Comparison of ENCODE assay signal across 8 mouse cellular contexts in the genomic region with DNA sequence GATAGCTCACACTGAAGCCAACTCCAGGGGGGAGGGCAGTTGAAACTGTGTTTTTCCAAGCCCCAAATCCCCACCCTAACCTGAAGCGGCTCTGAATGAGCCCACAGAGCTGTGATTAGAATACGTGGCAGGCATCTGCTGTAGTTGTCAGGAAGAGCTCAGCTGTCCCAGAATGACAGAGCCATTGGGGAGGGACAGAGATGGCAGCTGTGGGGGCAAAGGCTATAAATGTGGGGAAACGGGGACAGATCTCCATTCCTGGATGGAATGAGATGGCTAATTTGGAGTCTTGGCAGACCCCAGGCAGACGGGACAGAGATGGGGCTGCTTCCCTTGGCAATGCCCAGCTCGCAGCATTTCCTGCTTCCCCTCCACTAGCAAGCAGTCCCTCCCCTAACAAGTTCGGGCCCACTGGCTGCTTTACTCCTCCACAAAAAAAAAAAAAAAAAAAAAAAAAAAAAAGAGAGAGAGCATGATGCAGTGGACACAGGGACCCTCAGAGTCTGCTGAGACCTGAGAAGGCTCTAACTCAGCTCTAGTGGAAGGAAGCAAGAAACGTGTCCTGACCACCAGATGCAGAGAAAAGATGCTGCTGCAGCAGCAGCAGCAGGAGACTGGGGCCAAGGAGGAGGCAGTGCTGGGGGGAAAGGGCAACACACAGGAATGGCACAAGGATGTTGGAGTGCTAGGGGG. TPM values are rescaled to one million over a fixed set of nuclear protein-coding genes. Genes with fewer than 3 reads are reported as not detected.
A peak's percentile ranks its signal among the peaks of the same experiment; 100 is the strongest.
DNase-seq lines count a peak whose midpoint lies in the region; ATAC-seq and TF ChIP-seq lines count a peak whose summit lies in the region.

No protein-coding gene starts in this region.

- H3K4me3 ChIP-seq in kidney, embryonic 14.5 days (ENCODE audit: low read length) = no peak overlapping the region
- H3K4me3 ChIP-seq in embryonic facial prominence, embryonic 10.5 days = peak overlapping the region; percentile 74; the same call in 1 of the 2 replicates
- H3K4me3 ChIP-seq in forebrain, postnatal 0 days (ENCODE audit: low read depth, low read length) = no peak overlapping the region
- peak overlapping the region; percentile 63; the same call in 1 of the 2 replicates for H3K4me3 ChIP-seq in midbrain, embryonic 12.5 days

- WGBS in kidney, embryonic 14.5 days = 16% methylated on average over 7 of the region's 7 CpGs
- 25% methylated on average over 7 of the region's 7 CpGs for WGBS in embryonic facial prominence, embryonic 10.5 days
- 21% methylated on average over 7 of the region's 7 CpGs for WGBS in forebrain, postnatal 0 days
- 22% methylated on average over 7 of the region's 7 CpGs for WGBS in midbrain, embryonic 12.5 days

- no peak for ATAC-seq in kidney, embryonic 14.5 days (ENCODE audit: low FRiP score, low TSS enrichment)
- no peak for ATAC-seq in forebrain, postnatal 0 days
- no peak for ATAC-seq in midbrain, embryonic 12.5 days (ENCODE audit: low FRiP score, low read depth)

- no peaks in the 10 kb centered on the region for H3K9me3 ChIP-seq in kidney, embryonic 14.5 days (ENCODE audit: control insufficient read depth, low read length)
- no peaks in the 10 kb centered on the region for H3K9me3 ChIP-seq in embryonic facial prominence, embryonic 10.5 days
- no peaks in the 10 kb centered on the region for H3K9me3 ChIP-seq in forebrain, postnatal 0 days (ENCODE audit: low read length)
- no peaks in the 10 kb centered on the region for H3K9me3 ChIP-seq in midbrain, embryonic 12.5 days

- no peaks in the 10 kb centered on the region; the same call in 1 of the 2 replicates for H3K36me3 ChIP-seq in kidney, embryonic 14.5 days (ENCODE audit: control insufficient read depth, insufficient read depth, low read length)
- H3K36me3 ChIP-seq in embryonic facial prominence, embryonic 10.5 days (replicated peaks) = 0 out of 2 replicates have a peak, but pooled peaks cover under 1% of the 10 kb centered on the region
- H3K36me3 ChIP-seq in forebrain, postnatal 0 days (ENCODE audit: insufficient read depth) = no peaks in the 10 kb centered on the region
- H3K36me3 ChIP-seq in midbrain, embryonic 12.5 days = no peaks in the 10 kb centered on the region; the same call in 1 of the 2 replicates

- no peak overlapping the region; the same call in 1 of the 2 replicates for H3K9ac ChIP-seq in kidney, embryonic 14.5 days (ENCODE audit: low read depth, low read length)
- H3K9ac ChIP-seq in forebrain, postnatal 0 days = peak overlapping the region; percentile 94
- H3K9ac ChIP-seq in midbrain, embryonic 12.5 days (replicated peaks) = peak overlapping the region; percentile 28; the same call in 1 of the 2 replicates

- peak overlapping the region; percentile 68 for H3K27ac ChIP-seq in kidney, embryonic 14.5 days (ENCODE audit: low read depth, low read length)
- peak overlapping the region; percentile 97 for H3K27ac ChIP-seq in embryonic facial prominence, embryonic 10.5 days (replicated peaks)
- H3K27ac ChIP-seq in forebrain, postnatal 0 days (ENCODE audit: low read depth, low read length) = peak overlapping the region; percentile 88
- H3K27ac ChIP-seq in midbrain, embryonic 12.5 days (replicated peaks) = peak overlapping the region; percentile 86

- no peak for TF ChIP-seq CTCF in forebrain, postnatal 0 days (IDR thresholded peaks at IDR 0.05; ENCODE audit: low read depth)

- H3K4me2 ChIP-seq in kidney, embryonic 14.5 days (replicated peaks; ENCODE audit: low read depth, low read length) = no peak overlapping the region
- H3K4me2 ChIP-seq in forebrain, postnatal 0 days (ENCODE audit: low read depth) = peak overlapping the region; percentile 93
- peak overlapping the region; percentile 88 for H3K4me2 ChIP-seq in midbrain, embryonic 12.5 days (replicated peaks)

- H3K27me3 ChIP-seq in kidney, embryonic 14.5 days (ENCODE audit: control insufficient read depth, insufficient read depth, low read length) = no peaks in the 10 kb centered on the region
- H3K27me3 ChIP-seq in embryonic facial prominence, embryonic 10.5 days (replicated peaks; ENCODE audit: low read depth, poor library complexity, severe bottlenecking) = peaks cover 7% of the 10 kb centered on the region; the same call in 1 of the 2 replicates
- H3K27me3 ChIP-seq in forebrain, postnatal 0 days (ENCODE audit: insufficient read depth, low read length) = no peaks in the 10 kb centered on the region
- no peaks in the 10 kb centered on the region; the same call in 1 of the 2 replicates for H3K27me3 ChIP-seq in midbrain, embryonic 12.5 days

- peaks cover 16% of the 10 kb centered on the region for H3K4me1 ChIP-seq in kidney, embryonic 14.5 days (ENCODE audit: control insufficient read depth, insufficient read depth, low read length)
- peaks cover 54% of the 10 kb centered on the region for H3K4me1 ChIP-seq in embryonic facial prominence, embryonic 10.5 days
- H3K4me1 ChIP-seq in forebrain, postnatal 0 days (ENCODE audit: insufficient read depth) = peaks cover 5% of the 10 kb centered on the region; the same call in 1 of the 2 replicates
- H3K4me1 ChIP-seq in midbrain, embryonic 12.5 days = peaks cover 24% of the 10 kb centered on the region

- DNase-seq in kidney, adult 18-20 months = no peak
- DNase-seq in embryonic facial prominence, embryonic 10.5 days (ENCODE audit: low spot score) = no peak
- no peak for DNase-seq in forebrain, postnatal 0 days
- no peak for DNase-seq in thymus, postnatal 0 days (ENCODE audit: low spot score)
- DNase-seq in spleen, postnatal 36 days (ENCODE audit: low spot score in 2 of 2) = no peak
- no peak for DNase-seq in left cerebral cortex, adult 9 months (ENCODE audit: low spot score in 2 of 2)

RNA-seq across cellular contexts. Expression of gene Nudt14, which starts 9.4 kb away (rescaled TPM):
- 101 and 102 TPM in 2 replicates for polyA plus RNA-seq in kidney, embryonic 14.5 days (2014; fragmentation: Nextera tagmentation; extraction: Ambion mirVana)
- 78.1 and 83.8 TPM in 2 replicates for polyA plus RNA-seq in embryonic facial prominence, embryonic 10.5 days (2016; fragmentation: Nextera tagmentation; extraction: Ambion mirVana)
- total RNA-seq in forebrain, postnatal 0 days (2014; rRNA removed) = 22.2 and 31.5 TPM in 2 replicates
- polyA plus RNA-seq in forebrain, postnatal 0 days (2015; fragmentation: Nextera tagmentation; extraction: Ambion mirVana) = 55.5 and 60.4 TPM in 2 replicates
- polyA plus RNA-seq in midbrain, embryonic 12.5 days (2016; fragmentation: Nextera tagmentation; extraction: Ambion mirVana) = 52.9 and 56.6 TPM in 2 replicates
- polyA plus RNA-seq in thymus, postnatal 0 days (2015; fragmentation: Nextera tagmentation; extraction: Ambion mirVana) = 93.9 and 98.4 TPM in 2 replicates

RNA-seq across cellular contexts. Expression of gene Jag2, which starts 21.7 kb away (rescaled TPM):
- polyA plus RNA-seq in kidney, embryonic 14.5 days (2014; fragmentation: Nextera tagmentation; extraction: Ambion mirVana) = 2.3 and 2.9 TPM in 2 replicates
- 4.8 and 5.3 TPM in 2 replicates for polyA plus RNA-seq in embryonic facial prominence, embryonic 10.5 days (2016; fragmentation: Nextera tagmentation; extraction: Ambion mirVana)
- 66.9 and 69.4 TPM in 2 replicates for total RNA-seq in forebrain, postnatal 0 days (2014; rRNA removed)
- polyA plus RNA-seq in forebrain, postnatal 0 days (2015; fragmentation: Nextera tagmentation; extraction: Ambion mirVana) = 5.5 and 7.9 TPM in 2 replicates
- 5.8 and 7.5 TPM in 2 replicates for polyA plus RNA-seq in midbrain, embryonic 12.5 days (2016; fragmentation: Nextera tagmentation; extraction: Ambion mirVana)
- polyA plus RNA-seq in thymus, postnatal 0 days (2015; fragmentation: Nextera tagmentation; extraction: Ambion mirVana) = 8.3 and 10.2 TPM in 2 replicates

RNA-seq across cellular contexts. Expression of gene Btbd6, which starts 25.0 kb away (rescaled TPM):
- 22.3 and 23.1 TPM in 2 replicates for polyA plus RNA-seq in kidney, embryonic 14.5 days (2014; fragmentation: Nextera tagmentation; extraction: Ambion mirVana)
- polyA plus RNA-seq in embryonic facial prominence, embryonic 10.5 days (2016; fragmentation: Nextera tagmentation; extraction: Ambion mirVana) = 22.3 and 23.0 TPM in 2 replicates
- 60.4 and 60.5 TPM in 2 replicates for total RNA-seq in forebrain, postnatal 0 days (2014; rRNA removed)
- polyA plus RNA-seq in forebrain, postnatal 0 days (2015; fragmentation: Nextera tagmentation; extraction: Ambion mirVana) = 46.7 and 54.3 TPM in 2 replicates
- 26.8 and 28.6 TPM in 2 replicates for polyA plus RNA-seq in midbrain, embryonic 12.5 days (2016; fragmentation: Nextera tagmentation; extraction: Ambion mirVana)
- polyA plus RNA-seq in thymus, postnatal 0 days (2015; fragmentation: Nextera tagmentation; extraction: Ambion mirVana) = 16.4 and 18.0 TPM in 2 replicates

RNA-seq across cellular contexts. Expression of gene Brf1, which starts 49.2 kb away (rescaled TPM):
- 38.2 and 75.6 TPM in 2 replicates for polyA plus RNA-seq in kidney, embryonic 14.5 days (2014; fragmentation: Nextera tagmentation; extraction: Ambion mirVana)
- 59.8 and 60.9 TPM in 2 replicates for polyA plus RNA-seq in embryonic facial prominence, embryonic 10.5 days (2016; fragmentation: Nextera tagmentation; extraction: Ambion mirVana)
- total RNA-seq in forebrain, postnatal 0 days (2014; rRNA removed) = 47.6 and 54.4 TPM in 2 replicates
- 32.3 and 40.2 TPM in 2 replicates for polyA plus RNA-seq in forebrain, postnatal 0 days (2015; fragmentation: Nextera tagmentation; extraction: Ambion mirVana)
- 75.9 and 76.2 TPM in 2 replicates for polyA plus RNA-seq in midbrain, embryonic 12.5 days (2016; fragmentation: Nextera tagmentation; extraction: Ambion mirVana)
- polyA plus RNA-seq in thymus, postnatal 0 days (2015; fragmentation: Nextera tagmentation; extraction: Ambion mirVana) = 70.8 and 89.0 TPM in 2 replicates

Comparison
In these comparisons a context has a peak if more than half of its experiments do, and no peak if none do; other contexts are left out.
1. H3K4me3 ChIP-seq: peak in embryonic facial prominence, embryonic 10.5 days (single experiment) and midbrain, embryonic 12.5 days (single experiment); none in kidney, embryonic 14.5 days (single experiment) and forebrain, postnatal 0 days (single experiment).
2. Peak in every context shown above with its lines, with median percentiles within 50 percentile points of each other: H3K27ac ChIP-seq.